Comparison of ENCODE assay signal across 9 mouse cellular contexts in genomic region chr13:98315124-98315523, GRCm38 (mm10). TPM values are rescaled to one million over a fixed set of nuclear protein-coding genes. Genes with fewer than 3 reads are reported as not detected.
DNase-seq lines count a peak whose midpoint lies in the region; ATAC-seq lines count a peak whose summit lies in the region.
"Had no signal": no experiment of that assay in that cellular context is flagged by ENCODE, and none has a peak within 500 bp of the region (broad histone marks: within the 10 kb centered on the region; RNA-seq: fewer than 3 reads in every experiment).

No protein-coding gene starts in this region.

- H3K4me2 ChIP-seq in lung, embryonic 15.5 days = peak overlapping the region; percentile 60
- peak overlapping the region; percentile 58 for H3K4me2 ChIP-seq in forebrain, embryonic 14.5 days (ENCODE audit: low read length)
- peak overlapping the region; percentile 76 for H3K4me2 ChIP-seq in limb, embryonic 12.5 days
- peak overlapping the region; percentile 81 for H3K4me2 ChIP-seq in neural tube, embryonic 15.5 days

- H3K9me3 ChIP-seq in lung, embryonic 15.5 days = no peaks in the 10 kb centered on the region
- no peaks in the 10 kb centered on the region for H3K9me3 ChIP-seq in forebrain, embryonic 14.5 days (replicated peaks; ENCODE audit: control insufficient read depth, low read length)
- H3K9me3 ChIP-seq in limb, embryonic 12.5 days = no peaks in the 10 kb centered on the region
- H3K9me3 ChIP-seq in neural tube, embryonic 15.5 days (replicated peaks) = no peaks in the 10 kb centered on the region

- peaks cover 14% of the 10 kb centered on the region for H3K4me1 ChIP-seq in lung, embryonic 15.5 days
- peaks cover 14% of the 10 kb centered on the region for H3K4me1 ChIP-seq in forebrain, embryonic 14.5 days (ENCODE audit: control insufficient read depth, insufficient read depth, low read length)
- peaks cover 14% of the 10 kb centered on the region for H3K4me1 ChIP-seq in limb, embryonic 12.5 days (replicated peaks)
- H3K4me1 ChIP-seq in neural tube, embryonic 15.5 days = peaks cover 29% of the 10 kb centered on the region

- 42% methylated on average over 4 of the region's 4 CpGs for WGBS in lung, embryonic 15.5 days
- WGBS in forebrain, embryonic 14.5 days = 85% methylated on average over 4 of the region's 4 CpGs
- WGBS in limb, embryonic 12.5 days = 73% methylated on average over 4 of the region's 4 CpGs
- WGBS in neural tube, embryonic 15.5 days = 83% methylated on average over 4 of the region's 4 CpGs

- no peak for ATAC-seq in lung, embryonic 15.5 days (ENCODE audit: borderline replicate concordance, extremely low read depth, low FRiP score, low TSS enrichment)
- ATAC-seq in forebrain, embryonic 14.5 days = no peak
- no peak for ATAC-seq in limb, embryonic 12.5 days (ENCODE audit: insufficient number of reproducible peaks, insufficient read depth, low FRiP score, low TSS enrichment, low read depth)
- ATAC-seq in neural tube, embryonic 15.5 days (ENCODE audit: low FRiP score) = no peak

- H3K4me3 ChIP-seq in lung, embryonic 15.5 days = peak overlapping the region; percentile 94
- no peak overlapping the region; the same call in 1 of the 2 replicates for H3K4me3 ChIP-seq in forebrain, embryonic 14.5 days (ENCODE audit: low read depth, low read length)
- H3K4me3 ChIP-seq in limb, embryonic 12.5 days (replicated peaks) = peak overlapping the region; percentile 100
- 0 out of 2 replicates have a peak overlapping the region, but pooled peaks have one; percentile 10 for H3K4me3 ChIP-seq in neural tube, embryonic 15.5 days (replicated peaks)

- no peak for DNase-seq in lung, postnatal 25 days (ENCODE audit: low spot score)
- no peak for DNase-seq in forebrain, embryonic 14.5 days (ENCODE audit: low spot score)
- DNase-seq in adrenal gland, postnatal 4 days (ENCODE audit: low spot score in 2 of 2) = no peak
- DNase-seq in layer of hippocampus, adult 11-12 months (ENCODE audit: low spot score) = no peak
- no peak for DNase-seq in testis, postnatal 10 days (ENCODE audit: low spot score)

- no peak overlapping the region for H3K27ac ChIP-seq in lung, embryonic 15.5 days
- no peak overlapping the region for H3K27ac ChIP-seq in forebrain, embryonic 14.5 days (ENCODE audit: low read depth, low read length)
- no peak overlapping the region for H3K27ac ChIP-seq in limb, embryonic 12.5 days
- H3K27ac ChIP-seq in neural tube, embryonic 15.5 days (replicated peaks) = no peak overlapping the region
- H3K27ac ChIP-seq: macrophage had no signal

- H3K27me3 ChIP-seq in lung, embryonic 15.5 days = no peaks in the 10 kb centered on the region
- no peaks in the 10 kb centered on the region for H3K27me3 ChIP-seq in forebrain, embryonic 14.5 days (replicated peaks; ENCODE audit: control insufficient read depth, insufficient read depth, low read length)
- H3K27me3 ChIP-seq in limb, embryonic 12.5 days = no peaks in the 10 kb centered on the region
- H3K27me3 ChIP-seq in neural tube, embryonic 15.5 days (replicated peaks) = no peaks in the 10 kb centered on the region

- H3K9ac ChIP-seq in lung, embryonic 15.5 days = no peak overlapping the region
- no peak overlapping the region for H3K9ac ChIP-seq in forebrain, embryonic 14.5 days (ENCODE audit: low read length)
- no peak overlapping the region for H3K9ac ChIP-seq in limb, embryonic 12.5 days (replicated peaks)
- H3K9ac ChIP-seq in neural tube, embryonic 15.5 days (replicated peaks) = no peak overlapping the region

- peaks cover 34% of the 10 kb centered on the region for H3K36me3 ChIP-seq in lung, embryonic 15.5 days
- peaks cover 40% of the 10 kb centered on the region for H3K36me3 ChIP-seq in forebrain, embryonic 14.5 days (ENCODE audit: control insufficient read depth, insufficient read depth, low read length)
- peaks cover 46% of the 10 kb centered on the region for H3K36me3 ChIP-seq in limb, embryonic 12.5 days
- peaks cover 34% of the 10 kb centered on the region for H3K36me3 ChIP-seq in neural tube, embryonic 15.5 days

RNA-seq across cellular contexts. Expression of gene Btf3, which starts 1.7 kb away (rescaled TPM):
- polyA plus RNA-seq in lung, embryonic 15.5 days (2015; fragmentation: Nextera tagmentation; extraction: Ambion mirVana) = 652 and 689 TPM in 2 replicates
- polyA plus RNA-seq in forebrain, embryonic 14.5 days (2014; fragmentation: Nextera tagmentation; extraction: Ambion mirVana) = 669 and 680 TPM in 2 replicates
- polyA plus RNA-seq in limb, embryonic 12.5 days (2016; fragmentation: Nextera tagmentation; extraction: Ambion mirVana) = 760 and 773 TPM in 2 replicates
- 481 and 531 TPM in 2 replicates for polyA plus RNA-seq in neural tube, embryonic 15.5 days (2015; fragmentation: Nextera tagmentation; extraction: Ambion mirVana)
- total RNA-seq in adrenal gland, postnatal 4 days (2021) = 100 to 1,000 TPM; 464 TPM

RNA-seq across cellular contexts. Expression of gene Gm21976, which starts 35.4 kb away (rescaled TPM):
- not detected in 2 replicates for polyA plus RNA-seq in lung, embryonic 15.5 days (2015; fragmentation: Nextera tagmentation; extraction: Ambion mirVana)
- not detected in 2 replicates for polyA plus RNA-seq in forebrain, embryonic 14.5 days (2014; fragmentation: Nextera tagmentation; extraction: Ambion mirVana)
- polyA plus RNA-seq in limb, embryonic 12.5 days (2016; fragmentation: Nextera tagmentation; extraction: Ambion mirVana) = not detected in 2 replicates
- not detected in 2 replicates for polyA plus RNA-seq in neural tube, embryonic 15.5 days (2015; fragmentation: Nextera tagmentation; extraction: Ambion mirVana)
- not detected for total RNA-seq in adrenal gland, postnatal 4 days (2021)
- polyA plus RNA-seq: macrophage had no signal

RNA-seq across cellular contexts. Expression of gene Foxd1, which starts 38.9 kb away (rescaled TPM):
- polyA plus RNA-seq in lung, embryonic 15.5 days (2015; fragmentation: Nextera tagmentation; extraction: Ambion mirVana) = 0.04 and 0.06 TPM in 2 replicates
- 0.75 and 0.76 TPM in 2 replicates for polyA plus RNA-seq in forebrain, embryonic 14.5 days (2014; fragmentation: Nextera tagmentation; extraction: Ambion mirVana)
- polyA plus RNA-seq in limb, embryonic 12.5 days (2016; fragmentation: Nextera tagmentation; extraction: Ambion mirVana) = 0.17 and 0.25 TPM in 2 replicates
- 0.33 and 0.65 TPM in 2 replicates for polyA plus RNA-seq in neural tube, embryonic 15.5 days (2015; fragmentation: Nextera tagmentation; extraction: Ambion mirVana)
- total RNA-seq in adrenal gland, postnatal 4 days (2021) = 1 to 10 TPM; 2.3 to 3.7 TPM
- polyA plus RNA-seq: macrophage had no signal

RNA-seq across cellular contexts. Expression of gene Ankra2, which starts 52.2 kb away (rescaled TPM):
- 18.0 and 18.8 TPM in 2 replicates for polyA plus RNA-seq in lung, embryonic 15.5 days (2015; fragmentation: Nextera tagmentation; extraction: Ambion mirVana)
- 73.4 and 79.1 TPM in 2 replicates for polyA plus RNA-seq in forebrain, embryonic 14.5 days (2014; fragmentation: Nextera tagmentation; extraction: Ambion mirVana)
- 15.3 and 19.1 TPM in 2 replicates for polyA plus RNA-seq in limb, embryonic 12.5 days (2016; fragmentation: Nextera tagmentation; extraction: Ambion mirVana)
- 55.7 and 71.9 TPM in 2 replicates for polyA plus RNA-seq in neural tube, embryonic 15.5 days (2015; fragmentation: Nextera tagmentation; extraction: Ambion mirVana)
- total RNA-seq in adrenal gland, postnatal 4 days (2021) = 10 to 100 TPM; 35.3 to 36.2 TPM

RNA-seq across cellular contexts. Expression of gene Utp15, which starts 52.3 kb away (rescaled TPM):
- polyA plus RNA-seq in lung, embryonic 15.5 days (2015; fragmentation: Nextera tagmentation; extraction: Ambion mirVana) = 32.6 and 33.0 TPM in 2 replicates
- polyA plus RNA-seq in forebrain, embryonic 14.5 days (2014; fragmentation: Nextera tagmentation; extraction: Ambion mirVana) = 26.4 and 30.6 TPM in 2 replicates
- polyA plus RNA-seq in limb, embryonic 12.5 days (2016; fragmentation: Nextera tagmentation; extraction: Ambion mirVana) = 41.2 and 42.0 TPM in 2 replicates
- polyA plus RNA-seq in neural tube, embryonic 15.5 days (2015; fragmentation: Nextera tagmentation; extraction: Ambion mirVana) = 26.7 and 27.9 TPM in 2 replicates
- total RNA-seq in adrenal gland, postnatal 4 days (2021) = 10 to 100 TPM; 26.0 to 29.6 TPM
